Mouse (Mus musculus) liver, embryonic 14.5 days (tissue): Measurements from ENCODE around the gene Pmf1. TPM values are rescaled to one million over a fixed set of nuclear protein-coding genes. Genes with fewer than 3 reads are reported as not detected.

Experiments used
- ATAC-seq: fragments of 200-750 bp; cut with Nextera tagmentation; 2 replicates; pipeline ENCODE4 v1.8.0; 2017; ENCODE audit warnings: moderate number of reproducible peaks, mild to moderate bottlenecking, moderate library complexity; ENCODE audit not compliant: insufficient read depth
- DNase-seq, 3 experiments: peaks; one replicate each; pipeline ENCODE4 v3.0.0-alpha.2; 2012 to 2013; ENCODE audit warnings: low read depth in 3 of 3, low spot score in 3 of 3
- H3K27ac ChIP-seq: fragments of 300-500 bp; sonication (generic); 2 replicates; pipeline ENCODE4 v1.5.1; 2014; ENCODE audit warnings: moderate library complexity, mild to moderate bottlenecking, control low read depth, inconsistent platforms
- H3K27me3 ChIP-seq: fragments of 300-500 bp; sonication (generic); 2 replicates; pipeline ENCODE4 v1.6.1; 2014; ENCODE audit warnings: mild to moderate bottlenecking, low read length, moderate library complexity; ENCODE audit not compliant: control insufficient read depth, insufficient read depth
- H3K36me3 ChIP-seq: fragments of 300-500 bp; sonication (generic); replicated peaks from 2 replicates; pipeline ENCODE4 v1.6.1; 2014; ENCODE audit warnings: low read depth; ENCODE audit not compliant: control insufficient read depth, insufficient read depth
- H3K4me1 ChIP-seq, 2 experiments: fragments of 200-500 bp in 1 of 2; fragments of 300-500 bp in 1 of 2; sonication (generic) in 1 of 2; replicated peaks; 2 replicates each; pipeline ENCODE4 v1.6.1; 2012 to 2014; ENCODE audit warnings: antibody characterized with exemption in 1 of 2, inconsistent platforms in 1 of 2, low read length in 1 of 2; ENCODE audit not compliant: control insufficient read depth in 2 of 2, insufficient read depth in 2 of 2
- H3K4me2 ChIP-seq: fragments of 300-500 bp; sonication (generic); 2 replicates; pipeline ENCODE4 v1.6.1; 2014; ENCODE audit warnings: low read depth, mild to moderate bottlenecking, control low read depth, moderate library complexity
- H3K4me3 ChIP-seq, 2 experiments: fragments of 200-500 bp in 1 of 2; fragments of 300-500 bp in 1 of 2; sonication (generic) in 1 of 2; 2 replicates each; pipeline ENCODE4 v1.5.1; 2012 to 2014; ENCODE audit warnings: low read depth in 2 of 2, low read length in 2 of 2, mild to moderate bottlenecking in 2 of 2, control low read depth in 1 of 2, inconsistent platforms in 1 of 2, moderate library complexity in 1 of 2; ENCODE audit not compliant: insufficient read depth in 1 of 2
- H3K9ac ChIP-seq: fragments of 300-500 bp; sonication (generic); replicated peaks from 2 replicates; pipeline ENCODE4 v1.6.1; 2014; ENCODE audit warnings: mild to moderate bottlenecking, control low read depth, moderate library complexity
- H3K9me3 ChIP-seq: fragments of 300-500 bp; sonication (generic); 2 replicates; pipeline ENCODE4 v1.6.1; 2016; ENCODE audit warnings: low read length, mixed read lengths; ENCODE audit not compliant: control insufficient read depth
- CTCF ChIP-seq: IDR thresholded peaks from 2 replicates; pipeline ENCODE4 v1.5.1; 2016; ENCODE audit warnings: antibody characterized with exemption, low read depth, control low read depth
- EP300 ChIP-seq: IDR thresholded peaks from 2 replicates; pipeline ENCODE4 v1.6.1; 2016; ENCODE audit warnings: antibody characterized with exemption, low read depth
- WGBS: fragments of 180-500 bp; shearing (Covaris S2); extraction: QIAGEN DNeasy Blood & Tissue Kit; methylation state at CpG from one replicate; pipeline ENCODE4 v1.1.7; 2014; ENCODE audit not compliant: insufficient replicate concordance; 5-methylcytosine and 5-hydroxymethylcytosine counted together
- polyA plus RNA-seq, 2 experiments: library from polyadenylated mRNA; depleted of rRNA in 1 of 2; stranded (reverse) in 1 of 2; unstranded in 1 of 2; fragments of >200 nt; fragmentation: Nextera tagmentation in 1 of 2; extraction: Ambion mirVana in 1 of 2; gene quantifications; 2 replicates each; pipeline versions ENCODE4 v1.2.1 to v1.2.3; 2012 to 2014

Pmf1 gene
- polyA plus RNA-seq (2012; rRNA removed) (59.1 and 60.6 TPM in 2 replicates), polyA plus RNA-seq (2014; fragmentation: Nextera tagmentation; extraction: Ambion mirVana) (73.8 and 81.2 TPM in 2 replicates)

DNA sequence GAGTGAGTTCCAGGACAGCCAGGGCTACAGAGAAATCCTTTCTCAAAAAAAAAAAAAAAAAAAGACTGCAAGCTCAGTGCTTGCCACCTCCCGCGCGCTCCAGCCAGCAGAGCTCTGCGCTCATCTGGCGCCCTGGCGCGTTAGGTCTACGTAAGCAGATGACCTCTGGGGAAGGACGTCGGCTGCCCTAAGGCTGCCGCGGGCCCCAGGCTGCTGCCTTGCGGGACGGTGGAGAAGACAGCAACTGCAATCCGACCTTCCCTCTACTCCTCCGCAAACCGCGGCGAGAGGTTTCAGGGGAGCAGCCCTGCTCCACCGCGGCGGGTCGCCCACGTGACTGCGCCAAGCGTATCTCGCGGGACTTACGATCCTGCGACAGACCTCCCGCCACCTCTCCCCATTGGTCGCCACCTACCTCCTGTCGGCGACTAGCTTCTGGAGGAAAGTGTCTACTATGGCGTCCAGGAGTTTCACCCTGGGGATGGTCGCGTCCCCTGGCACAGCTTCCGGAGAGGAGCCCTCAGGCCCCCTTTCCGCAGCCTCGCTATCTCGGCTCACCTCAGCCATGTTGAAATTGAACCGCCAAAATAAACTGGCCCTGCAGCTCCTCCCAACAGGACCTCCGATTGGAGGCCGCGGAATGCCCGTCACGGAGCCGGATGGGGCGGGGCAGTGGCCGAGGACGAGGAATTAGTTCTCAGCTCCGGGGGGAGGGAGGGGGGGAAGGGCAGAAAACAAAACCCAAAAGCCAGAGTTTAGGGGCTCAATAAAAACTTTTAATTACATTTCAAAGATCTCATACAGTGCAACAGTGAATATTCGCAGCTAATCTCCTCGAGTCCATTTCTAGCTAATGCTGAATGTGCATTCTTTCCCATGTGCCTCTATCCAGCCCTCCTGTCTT lies at the start of gene Pmf1:
Gene Pmf1, minus strand, starts transcription at position 591 of the 904 bp plus-strand sequence.
- no peaks in the 10 kb centered on the region for H3K9me3 ChIP-seq
- WGBS = under 1% methylated on average over 54 of the region's 54 CpGs
- ATAC-seq = peak; percentile 92
- H3K4me3 ChIP-seq = peak within 1 kb of the TSS; percentile 72 to 78
- H3K9ac ChIP-seq = peak within 1 kb of the TSS; percentile 78
- peak within 1 kb of the TSS; percentile 87 for H3K27ac ChIP-seq
- H3K4me2 ChIP-seq = peak within 1 kb of the TSS; percentile 93
- H3K4me1 ChIP-seq = peaks cover 19 to 37% of the 10 kb centered on the region in 2 experiments
- no peaks in the 10 kb centered on the region for H3K27me3 ChIP-seq
- TF ChIP-seq EP300 = peak; percentile 59
- TF ChIP-seq CTCF = peak; percentile 30; the same call in 1 of the 2 replicates
- peaks cover 7% of the 10 kb centered on the region for H3K36me3 ChIP-seq
- peak; percentile 81 to 85 (median 84) for DNase-seq

DNA sequence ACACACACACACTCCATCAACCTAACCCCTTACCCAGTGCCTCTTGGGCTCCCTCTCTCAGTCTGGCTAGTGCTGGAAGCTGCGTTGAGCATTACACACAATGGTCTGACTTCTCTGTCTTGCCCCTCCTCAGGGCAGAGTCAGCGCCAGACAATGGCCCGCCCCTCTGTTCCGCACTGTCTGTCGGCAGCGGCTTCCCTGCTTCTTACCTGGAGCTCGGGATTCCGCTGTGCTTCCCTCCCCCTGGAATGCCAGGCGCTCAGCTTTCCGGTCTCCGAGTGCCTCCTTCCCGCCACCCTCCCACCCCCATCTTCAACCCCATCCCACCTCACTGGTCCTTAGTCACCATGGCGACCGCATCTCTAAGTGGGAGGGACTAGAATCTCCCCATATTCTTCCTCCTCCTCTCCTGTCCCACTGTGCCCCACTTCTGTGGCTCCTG lies 48.7 kb upstream of the Pmf1 start:
- no peak for ATAC-seq
- whole genome bisulfite sequencing = 7% methylated on average over 14 of the region's 14 CpGs
- DNase-seq = no peak
- Histone ChIP-seq H3K4me2 (no peak overlapping the region), H3K9me3 (no peaks in the 10 kb centered on the region), H3K27me3 (peaks cover 9% of the 10 kb centered on the region), H3K36me3 (no peaks in the 10 kb centered on the region), H3K9ac (no peak overlapping the region), H3K4me1 (peaks cover 0 to 5% of the 10 kb centered on the region in 2 experiments; a peak in 1 of 4 replicates), H3K4me3 (no peak overlapping the region), H3K27ac (no peak overlapping the region)
- TF ChIP-seq CTCF = no peak
- TF ChIP-seq EP300 = no peak

DNA sequence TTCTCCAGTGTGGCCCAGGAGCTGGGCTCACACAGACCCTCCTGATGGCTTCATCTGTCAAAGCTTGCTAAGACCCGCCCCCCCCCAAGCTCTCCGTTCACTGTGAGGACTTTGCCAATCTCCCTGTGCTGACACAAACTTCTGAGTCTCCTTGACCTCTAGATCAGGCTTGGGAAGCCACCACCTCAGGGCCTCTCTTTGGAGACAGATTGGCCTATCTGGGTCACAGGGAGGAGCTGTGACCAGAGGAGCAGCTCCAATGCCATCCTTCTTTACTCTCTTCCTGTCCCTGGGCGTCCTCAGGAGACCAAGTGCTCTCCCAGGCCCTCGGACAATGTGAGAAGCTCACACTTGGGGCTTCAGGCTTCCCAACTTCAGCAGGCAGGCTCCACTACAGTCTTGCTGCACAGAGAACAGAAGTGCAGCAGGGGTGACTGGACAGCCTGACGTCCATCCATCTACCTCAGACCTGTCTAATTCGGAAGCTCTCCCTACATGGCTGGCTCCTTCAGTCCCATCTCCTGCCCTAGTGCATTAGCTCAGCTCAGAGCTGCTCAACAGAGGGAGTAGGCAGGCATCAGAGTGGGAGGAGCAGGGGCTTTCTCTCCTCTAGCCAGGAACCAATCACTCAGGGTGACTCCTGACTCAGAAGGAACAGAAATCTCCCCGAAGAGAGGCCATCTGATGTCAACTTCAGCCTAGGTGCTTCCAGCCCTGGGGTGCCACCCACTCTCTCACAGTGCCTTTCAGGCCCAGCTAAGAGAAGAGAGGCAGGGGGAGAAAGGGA lies 46.8 kb upstream of the Pmf1 start:
- 51% methylated on average over 7 of the region's 7 CpGs for WGBS

DNA sequence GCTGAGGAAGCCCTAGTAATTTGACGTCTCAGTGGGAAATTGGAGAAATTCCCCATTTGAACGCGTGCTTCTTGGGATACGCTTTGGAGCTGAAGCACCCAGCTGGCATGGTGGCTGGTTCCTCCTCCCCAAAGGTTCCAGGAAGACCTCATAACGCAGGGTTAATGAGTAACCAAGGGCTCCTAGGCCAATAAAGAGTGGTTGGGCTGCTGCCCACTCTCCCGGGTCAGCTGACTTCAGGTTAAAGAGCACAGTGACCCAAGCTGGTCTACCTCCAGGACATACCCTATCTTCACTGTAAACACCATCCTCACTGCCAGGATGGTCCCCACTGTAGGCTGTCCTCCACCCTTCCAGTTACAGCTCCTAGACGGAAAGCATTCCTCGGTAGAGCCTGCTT lies 46.2 kb upstream of the Pmf1 start:
- Histone ChIP-seq H3K9ac (no peak overlapping the region), H3K4me3 (peak overlapping the region in 1 of 2 experiments; percentile 33; a peak in 1 of 4 replicates), H3K4me2 (peak overlapping the region; percentile 44; the same call in 1 of the 2 replicates), H3K9me3 (no peaks in the 10 kb centered on the region), H3K4me1 (peaks cover 0 to 5% of the 10 kb centered on the region in 2 experiments; a peak in 1 of 4 replicates), H3K27ac (no peak overlapping the region), H3K27me3 (peaks cover 11% of the 10 kb centered on the region), H3K36me3 (no peaks in the 10 kb centered on the region)
- 63% methylated on average over 8 of the region's 8 CpGs for WGBS
- TF ChIP-seq CTCF (no peak), EP300 (no peak)
- ATAC-seq (peak; percentile 64), DNase-seq (peak in 2 of 3 experiments; percentile 33 to 42)

More for the DNA sequence above, 46.8 kb upstream of the Pmf1 start:
- H3K4me2 ChIP-seq = no peak overlapping the region
- H3K27me3 ChIP-seq = peaks cover 11% of the 10 kb centered on the region
- peaks cover 0 to 5% of the 10 kb centered on the region in 2 experiments; a peak in 1 of 4 replicates for H3K4me1 ChIP-seq
- TF ChIP-seq CTCF = no peak
- no peak for TF ChIP-seq EP300
- H3K36me3 ChIP-seq = no peaks in the 10 kb centered on the region
- no peak overlapping the region for H3K4me3 ChIP-seq
- ATAC-seq = no peak
- H3K9me3 ChIP-seq = no peaks in the 10 kb centered on the region
- no peak overlapping the region for H3K27ac ChIP-seq
- H3K9ac ChIP-seq = no peak overlapping the region
- DNase-seq = no peak
